Mouse (Mus musculus) limb, embryonic 14.5 days (tissue): ENCODE results near the gene Fhad1. TPM values are rescaled to one million over a fixed set of nuclear protein-coding genes. Genes with fewer than 3 reads are reported as not detected.
A peak's percentile ranks its signal among the peaks of the same experiment; 100 is the strongest.

ENCODE experiments used
- ATAC-seq: fragments of 200-750 bp; cut with Nextera tagmentation; 2 replicates; pipeline ENCODE4 v1.8.0; 2017; ENCODE audit warnings: low read depth, moderate number of reproducible peaks, moderate TSS enrichment; ENCODE audit not compliant: low FRiP score
- DNase-seq: peaks from one replicate; pipeline ENCODE4 v3.0.0-alpha.2; 2015; ENCODE audit warnings: low spot score
- H3K27ac ChIP-seq: fragments of 300-500 bp; sonication (generic); replicated peaks from 2 replicates; pipeline ENCODE4 v1.5.1; 2014; ENCODE audit warnings: low read depth, mild to moderate bottlenecking, low read length, moderate library complexity, mixed read lengths
- H3K27me3 ChIP-seq: fragments of 300-500 bp; sonication (generic); 2 replicates; pipeline ENCODE4 v1.6.1; 2014; ENCODE audit warnings: low read length, mixed read lengths; ENCODE audit not compliant: control insufficient read depth, insufficient read depth
- H3K36me3 ChIP-seq: fragments of 300-500 bp; sonication (generic); 2 replicates; pipeline ENCODE4 v1.6.1; 2014; ENCODE audit warnings: mild to moderate bottlenecking, low read length, moderate library complexity, mixed read lengths; ENCODE audit not compliant: control insufficient read depth, insufficient read depth
- H3K4me1 ChIP-seq: fragments of 300-500 bp; sonication (generic); 2 replicates; pipeline ENCODE4 v1.6.1; 2014; ENCODE audit warnings: antibody characterized with exemption, low read length, mixed read lengths; ENCODE audit not compliant: control insufficient read depth, insufficient read depth
- H3K4me2 ChIP-seq: fragments of 300-500 bp; sonication (generic); replicated peaks from 2 replicates; pipeline ENCODE4 v1.6.1; 2014; ENCODE audit warnings: low read depth, mild to moderate bottlenecking, low read length, moderate library complexity; ENCODE audit not compliant: severe bottlenecking
- H3K4me3 ChIP-seq: fragments of 300-500 bp; sonication (generic); replicated peaks from 2 replicates; pipeline ENCODE4 v1.5.1; 2014; ENCODE audit warnings: low read length
- H3K9ac ChIP-seq: fragments of 300-500 bp; sonication (generic); 2 replicates; pipeline ENCODE4 v1.6.1; 2014; ENCODE audit warnings: mild to moderate bottlenecking, low read depth, low read length, moderate library complexity; ENCODE audit not compliant: severe bottlenecking
- H3K9me3 ChIP-seq: fragments of 300-500 bp; sonication (generic); 2 replicates; pipeline ENCODE4 v1.6.1; 2016; ENCODE audit warnings: low read length; ENCODE audit not compliant: control insufficient read depth
- POLR2A ChIP-seq: fragments of 200-500 bp; IDR thresholded peaks from 2 replicates; pipeline ENCODE4 v1.8.0; 2012; ENCODE audit warnings: inconsistent platforms, mild to moderate bottlenecking, moderate library complexity, borderline replicate concordance; ENCODE audit not compliant: insufficient read depth, insufficient read length; ENCODE audit errors: extremely low read depth
- WGBS: fragments of 180-500 bp; shearing (Covaris S2); extraction: QIAGEN DNeasy Blood & Tissue Kit; methylation state at CpG from one replicate; pipeline ENCODE4 v1.1.7; 2014; 5-methylcytosine and 5-hydroxymethylcytosine counted together
- polyA plus RNA-seq, 2 experiments: library from polyadenylated mRNA; depleted of rRNA in 1 of 2; stranded (reverse) in 1 of 2; unstranded in 1 of 2; fragments of >200 nt; fragmentation: Nextera tagmentation in 1 of 2; extraction: Ambion mirVana in 1 of 2; gene quantifications; 2 replicates each; pipeline versions ENCODE4 v1.2.1 to v1.2.3; 2012 to 2014

Gene Fhad1
- polyA plus RNA-seq, 2 experiments: 2.7 to 3.1 TPM

DNA sequence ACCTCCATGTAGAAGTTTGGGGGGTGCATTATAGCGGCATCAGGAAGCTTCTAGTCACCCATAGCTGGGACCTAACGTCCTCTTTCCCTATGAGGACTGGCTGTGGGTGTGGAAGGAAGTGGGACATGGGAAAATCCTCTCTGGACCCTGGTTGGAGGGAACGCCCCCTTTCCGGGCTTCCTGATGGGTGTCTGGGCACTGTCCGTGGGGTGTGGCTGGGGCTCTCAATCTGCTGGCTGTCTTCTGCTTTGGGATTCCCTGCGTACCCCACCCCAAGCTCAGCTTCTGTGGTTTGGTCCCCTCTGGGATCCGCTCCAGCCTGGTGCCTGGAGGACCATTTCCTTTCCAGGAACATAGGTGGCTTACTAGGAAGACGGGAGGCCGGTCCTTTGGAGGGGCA, 141.9 kb downstream of the Fhad1 start:
- no peak overlapping the region for H3K27ac ChIP-seq
- DNase-seq (no peak), ATAC-seq (no peak)
- H3K27me3 ChIP-seq: no peaks in the 10 kb centered on the region
- 0 out of 2 replicates have a peak, but pooled peaks cover 10% of the 10 kb centered on the region for H3K36me3 ChIP-seq
- peak overlapping the region; percentile 75 for H3K4me2 ChIP-seq
- 87% methylated on average over 9 of the region's 9 CpGs for WGBS
- H3K4me1 ChIP-seq: peaks cover 29% of the 10 kb centered on the region
- H3K9me3 ChIP-seq: no peaks in the 10 kb centered on the region
- TF ChIP-seq POLR2A: no peak
- H3K4me3 ChIP-seq: peak overlapping the region; percentile 84; the same call in 1 of the 2 replicates
- H3K9ac ChIP-seq: no peak overlapping the region

DNA sequence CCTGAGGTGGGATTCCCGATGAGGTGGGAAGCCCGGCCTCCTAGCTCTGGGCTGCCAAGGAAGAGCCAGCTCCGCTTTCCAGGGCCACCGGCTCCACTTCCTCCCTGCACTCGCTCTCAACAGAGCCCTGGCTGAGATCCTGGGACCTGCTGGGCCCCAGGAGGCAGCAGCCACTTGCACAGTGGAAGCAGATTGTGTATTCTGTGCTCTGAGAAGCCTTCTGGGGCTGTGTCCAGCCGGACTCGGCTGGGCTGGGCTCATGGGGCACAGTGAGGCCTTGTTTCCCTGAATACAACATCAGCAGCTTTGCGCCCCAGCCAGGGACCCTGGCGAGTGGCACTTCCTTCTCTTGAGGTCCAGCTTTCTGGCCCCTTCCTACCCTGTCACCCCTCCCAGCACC, 143.0 kb downstream of the Fhad1 start:
- 0 out of 2 replicates have a peak overlapping the region, but pooled peaks have one; percentile 20 for H3K27ac ChIP-seq
- no peak overlapping the region for H3K4me3 ChIP-seq
- ATAC-seq: no peak
- no peak for DNase-seq
- H3K36me3 ChIP-seq: 0 out of 2 replicates have a peak, but pooled peaks cover 10% of the 10 kb centered on the region
- H3K4me1 ChIP-seq: peaks cover 40% of the 10 kb centered on the region
- H3K9ac ChIP-seq: 0 out of 2 replicates have a peak overlapping the region, but pooled peaks have one; percentile 5
- 62% methylated on average over 9 of the region's 9 CpGs for WGBS
- no peaks in the 10 kb centered on the region for H3K27me3 ChIP-seq
- no peak for TF ChIP-seq POLR2A
- H3K4me2 ChIP-seq: peak overlapping the region; percentile 20; the same call in 1 of the 2 replicates
- H3K9me3 ChIP-seq: no peaks in the 10 kb centered on the region

GRCm38 (mm10) chr4:141871333-141871725, 143.6 kb downstream of the Fhad1 start:
- H3K4me2 ChIP-seq: 0 out of 2 replicates have a peak overlapping the region, but pooled peaks have one; percentile 20
- 89% methylated on average over 3 of the region's 3 CpGs for WGBS

GRCm38 (mm10) chr4:141870666-141871332, 144.1 kb downstream of the Fhad1 start:
- TF ChIP-seq POLR2A: no peak
- H3K4me1 ChIP-seq: peaks cover 46% of the 10 kb centered on the region
- no peak overlapping the region for H3K9ac ChIP-seq
- no peak for DNase-seq
- H3K4me2 ChIP-seq: no peak overlapping the region
- no peak overlapping the region for H3K27ac ChIP-seq
- 0 out of 2 replicates have a peak, but pooled peaks cover 10% of the 10 kb centered on the region for H3K36me3 ChIP-seq
- 73% methylated on average over 11 of the region's 11 CpGs for WGBS
- no peaks in the 10 kb centered on the region for H3K9me3 ChIP-seq
- H3K4me3 ChIP-seq: no peak overlapping the region
- ATAC-seq: no peak
- H3K27me3 ChIP-seq: no peaks in the 10 kb centered on the region

More at GRCm38 (mm10) chr4:141871333-141871725, 143.6 kb downstream of the Fhad1 start:
- Histone ChIP-seq H3K36me3 (0 out of 2 replicates have a peak, but pooled peaks cover 10% of the 10 kb centered on the region), H3K27me3 (no peaks in the 10 kb centered on the region), H3K4me3 (no peak overlapping the region), H3K4me1 (peaks cover 46% of the 10 kb centered on the region), H3K27ac (no peak overlapping the region), H3K9me3 (no peaks in the 10 kb centered on the region), H3K9ac (no peak overlapping the region)
- TF ChIP-seq POLR2A: no peak
- DNase-seq (no peak), ATAC-seq (no peak)

- no peak overlapping the region for H3K27ac ChIP-seq
- H3K9me3 ChIP-seq: no peaks in the 10 kb centered on the region
- no peak overlapping the region for H3K4me3 ChIP-seq
- 68% methylated on average over 5 of the region's 5 CpGs for WGBS
- no peak for TF ChIP-seq POLR2A
- 0 out of 2 replicates have a peak, but pooled peaks cover 10% of the 10 kb centered on the region for H3K36me3 ChIP-seq
- no peaks in the 10 kb centered on the region for H3K27me3 ChIP-seq
- ATAC-seq (no peak), DNase-seq (no peak)
- no peak overlapping the region for H3K4me2 ChIP-seq
- no peak overlapping the region for H3K9ac ChIP-seq
- peaks cover 41% of the 10 kb centered on the region for H3K4me1 ChIP-seq
Measured at GRCm38 (mm10) chr4:141869436-141870215, 145.3 kb downstream of the Fhad1 start.
